Mouse (Mus musculus) kidney, embryonic 14.5 days (tissue): ENCODE data around the gene Trim24. TPM values are rescaled to one million over a fixed set of nuclear protein-coding genes. Genes with fewer than 3 reads are reported as not detected.

Experiments
- ATAC-seq: fragments of 200-750 bp; cut with Nextera tagmentation; 2 replicates; pipeline ENCODE4 v1.8.0; 2017; ENCODE audit warnings: moderate number of reproducible peaks, mild to moderate bottlenecking, moderate TSS enrichment, moderate library complexity; ENCODE audit not compliant: low FRiP score, low TSS enrichment
- H3K27ac ChIP-seq: fragments of 300-500 bp; sonication (generic); 2 replicates; pipeline ENCODE4 v1.5.1; 2014; ENCODE audit warnings: low read depth, mild to moderate bottlenecking, low read length, moderate library complexity, mixed read lengths
- H3K27me3 ChIP-seq: fragments of 300-500 bp; sonication (generic); 2 replicates; pipeline ENCODE4 v1.6.1; 2014; ENCODE audit warnings: mild to moderate bottlenecking, low read length; ENCODE audit not compliant: control insufficient read depth, insufficient read depth
- H3K36me3 ChIP-seq: fragments of 300-500 bp; sonication (generic); 2 replicates; pipeline ENCODE4 v1.6.1; 2014; ENCODE audit warnings: low read length, mixed read lengths; ENCODE audit not compliant: control insufficient read depth, insufficient read depth
- H3K4me1 ChIP-seq: fragments of 300-500 bp; sonication (generic); 2 replicates; pipeline ENCODE4 v1.6.1; 2014; ENCODE audit warnings: low read length, mixed read lengths; ENCODE audit not compliant: control insufficient read depth, insufficient read depth
- H3K4me2 ChIP-seq: fragments of 300-500 bp; sonication (generic); replicated peaks from 2 replicates; pipeline ENCODE4 v1.6.1; 2014; ENCODE audit warnings: low read depth, mild to moderate bottlenecking, low read length
- H3K4me3 ChIP-seq: fragments of 300-500 bp; sonication (generic); 2 replicates; pipeline ENCODE4 v1.5.1; 2014; ENCODE audit warnings: mild to moderate bottlenecking, low read length
- H3K9ac ChIP-seq: fragments of 300-500 bp; sonication (generic); 2 replicates; pipeline ENCODE4 v1.6.1; 2014; ENCODE audit warnings: low read depth, mild to moderate bottlenecking, low read length, moderate library complexity
- H3K9me3 ChIP-seq: fragments of 300-500 bp; sonication (generic); 2 replicates; pipeline ENCODE4 v1.6.1; 2016; ENCODE audit warnings: low read length; ENCODE audit not compliant: control insufficient read depth
- WGBS: fragments of 180-500 bp; shearing (Covaris S2); extraction: QIAGEN DNeasy Blood & Tissue Kit; methylation state at CpG from one replicate; pipeline ENCODE4 v1.1.7; 2014; 5-methylcytosine and 5-hydroxymethylcytosine counted together
- polyA plus RNA-seq: library from polyadenylated mRNA; unstranded; fragments of >200 nt; fragmentation: Nextera tagmentation; extraction: Ambion mirVana; gene quantifications from 2 replicates; pipeline ENCODE4 v1.2.1, GENCODE M21; 2014

Trim24 gene
- polyA plus RNA-seq, 1 experiment from 2014 or later: 34.2 TPM

DNA sequence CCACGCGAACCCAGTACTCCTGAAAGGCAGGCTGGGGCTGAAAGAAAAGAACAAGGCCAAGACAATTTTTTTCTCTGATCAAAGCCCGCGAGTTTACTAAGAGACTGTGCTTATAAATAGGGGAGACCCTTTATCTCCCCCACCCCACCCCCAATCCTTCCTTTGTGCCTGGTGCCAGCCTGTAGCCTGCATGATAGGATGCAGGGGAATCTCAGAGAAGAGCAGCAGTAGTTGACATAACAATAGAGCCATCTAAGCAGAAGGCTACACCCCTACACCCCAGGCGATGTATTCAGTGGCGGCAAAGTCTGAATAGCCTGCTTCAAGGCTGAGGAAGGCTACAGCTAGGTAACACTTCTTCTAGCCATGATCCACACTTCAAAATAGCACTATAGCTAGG is 65.9 kb downstream of the Trim24 start:
- Histone ChIP-seq H3K4me3 (no peak overlapping the region), H3K9ac (no peak overlapping the region), H3K4me1 (no peaks in the 10 kb centered on the region), H3K27ac (no peak overlapping the region), H3K27me3 (no peaks in the 10 kb centered on the region), H3K36me3 (peaks cover 24% of the 10 kb centered on the region), H3K4me2 (no peak overlapping the region), H3K9me3 (no peaks in the 10 kb centered on the region)
- no peak for ATAC-seq
- 61% methylated on average over 6 of the region's 6 CpGs for WGBS

DNA sequence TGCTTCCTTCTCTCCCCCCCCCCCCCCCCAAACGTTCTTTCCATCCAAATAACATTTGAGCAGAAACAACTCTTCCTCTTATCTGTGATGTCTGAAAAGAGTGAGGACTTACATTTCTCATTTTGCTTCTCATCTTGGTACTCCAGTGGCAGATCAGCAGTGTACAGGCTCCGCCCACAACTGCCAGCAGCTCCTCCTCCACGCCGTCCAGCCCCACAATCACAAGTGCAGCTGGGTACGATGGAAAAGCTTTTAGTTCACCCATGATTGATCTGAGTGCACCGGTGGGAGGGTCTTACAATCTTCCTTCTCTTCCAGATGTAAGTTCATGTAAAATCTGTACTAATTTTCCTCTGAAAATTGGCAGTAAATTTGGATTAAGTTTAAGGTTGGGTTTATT is 80.7 kb downstream of the Trim24 start:
- Histone ChIP-seq H3K27ac (no peak overlapping the region), H3K9ac (no peak overlapping the region), H3K4me2 (no peak overlapping the region), H3K27me3 (no peaks in the 10 kb centered on the region), H3K4me1 (no peaks in the 10 kb centered on the region), H3K4me3 (no peak overlapping the region), H3K36me3 (peaks cover 59% of the 10 kb centered on the region), H3K9me3 (no peaks in the 10 kb centered on the region)
- 87% methylated on average over 6 of the region's 6 CpGs for WGBS
- ATAC-seq: no peak

GRCm38 (mm10) chr6:37967386-37967785 is 96.8 kb downstream of the Trim24 start:
- ATAC-seq: no peak
- Histone ChIP-seq H3K4me2 (no peak overlapping the region), H3K4me3 (no peak overlapping the region), H3K4me1 (no peaks in the 10 kb centered on the region), H3K27ac (no peak overlapping the region), H3K27me3 (no peaks in the 10 kb centered on the region), H3K36me3 (peaks cover 62% of the 10 kb centered on the region), H3K9me3 (no peaks in the 10 kb centered on the region), H3K9ac (no peak overlapping the region)
- 93% methylated on average over 4 of the region's 4 CpGs for WGBS

GRCm38 (mm10) chr6:38007459-38007858 is 136.8 kb downstream of the Trim24 start:
- no peaks in the 10 kb centered on the region for H3K9me3 ChIP-seq
- 14% methylated on average over 6 of the region's 6 CpGs for WGBS
- peak; percentile 78; the same call in 1 of the 2 replicates for ATAC-seq

GRCm38 (mm10) chr6:38012829-38013228 is 142.2 kb downstream of the Trim24 start:
- no peaks in the 10 kb centered on the region for H3K36me3 ChIP-seq
- 88% methylated on average over 2 of the region's 2 CpGs for WGBS
- H3K27me3 ChIP-seq: no peaks in the 10 kb centered on the region
- no peak for ATAC-seq
- H3K4me1 ChIP-seq: no peaks in the 10 kb centered on the region
- no peak overlapping the region for H3K27ac ChIP-seq
- H3K9me3 ChIP-seq: no peaks in the 10 kb centered on the region
- no peak overlapping the region for H3K4me2 ChIP-seq
- no peak overlapping the region for H3K9ac ChIP-seq
- H3K4me3 ChIP-seq: no peak overlapping the region

More at GRCm38 (mm10) chr6:38007459-38007858, 136.8 kb downstream of the Trim24 start:
- H3K36me3 ChIP-seq: no peaks in the 10 kb centered on the region
- no peak overlapping the region for H3K4me3 ChIP-seq
- H3K9ac ChIP-seq: no peak overlapping the region
- no peak overlapping the region for H3K4me2 ChIP-seq
- H3K4me1 ChIP-seq: no peaks in the 10 kb centered on the region
- no peaks in the 10 kb centered on the region for H3K27me3 ChIP-seq
- no peak overlapping the region for H3K27ac ChIP-seq

Other genes with a start within 250 kb of the Trim24 start
- gene Svopl, start 176.2 kb downstream of the Trim24 start, polyA plus RNA-seq: 10.2 and 17.8 TPM in 2 replicates
- gene Tmem213, start 238.4 kb downstream of the Trim24 start, polyA plus RNA-seq: 19.9 and 22.2 TPM in 2 replicates